Mouse (Mus musculus): ENCODE data around the gene Nxph4. TPM values are rescaled to one million over a fixed set of nuclear protein-coding genes. Genes with fewer than 3 reads are reported as not detected.

Nxph4 gene
- polyA plus RNA-seq, 1 experiment = 0.25 TPM

DNA sequence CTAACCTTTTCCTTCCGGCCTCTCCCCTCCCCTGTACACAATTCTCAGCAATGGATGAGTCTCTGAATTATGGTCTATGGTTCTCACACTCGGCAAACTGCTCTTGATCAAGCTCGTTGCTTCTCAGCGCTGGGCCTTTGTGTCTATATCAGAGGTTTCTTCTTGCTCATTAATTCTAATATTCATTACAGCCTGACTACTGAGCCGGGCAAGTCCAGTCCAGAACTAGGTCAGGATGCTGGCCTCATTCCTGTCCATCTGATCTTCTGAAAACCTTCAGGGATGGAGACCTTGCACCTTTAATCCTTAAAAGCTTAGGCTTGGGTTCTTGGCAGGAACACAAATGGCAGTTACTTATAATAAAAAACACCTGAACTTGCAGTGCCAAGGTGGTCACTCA lies 34.8 kb downstream of the Nxph4 start:
- no peak for DNase-seq (ENCODE audit: low read depth, low spot score)
- 85% methylated on average over 5 of the region's 5 CpGs for WGBS

DNA sequence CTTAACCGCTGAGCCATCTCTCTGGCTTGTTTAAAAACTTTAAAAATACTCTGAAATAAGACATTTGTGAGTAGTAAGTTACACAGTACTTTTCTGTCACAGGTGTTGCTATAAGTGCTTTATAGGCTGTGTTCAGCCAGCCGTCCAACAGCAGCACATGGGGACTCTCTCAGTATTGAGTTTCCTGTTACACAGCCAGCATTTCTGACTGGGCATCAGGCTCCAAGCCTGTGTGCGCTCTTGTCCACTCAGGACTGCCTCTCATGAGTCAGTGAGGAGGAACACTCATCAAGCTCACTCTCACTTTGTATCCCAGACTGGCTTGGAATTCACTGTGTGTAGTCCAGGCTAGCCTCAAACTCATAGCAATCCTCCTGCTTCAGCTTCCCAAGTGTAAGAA lies 38.2 kb downstream of the Nxph4 start:
- WGBS = 97% methylated on average over 3 of the region's 3 CpGs
- no peak for DNase-seq (ENCODE audit: low read depth, low spot score)

GRCm38 (mm10) chr10:127492118-127492517 lies 42.2 kb downstream of the Nxph4 start:
- WGBS = 81% methylated on average over 3 of the region's 3 CpGs

GRCm38 (mm10) chr10:127491128-127491512 lies 43.2 kb downstream of the Nxph4 start:
- WGBS = 82% methylated on average over 8 of the region's 8 CpGs
- no peak for DNase-seq (ENCODE audit: low read depth, low spot score)

More at GRCm38 (mm10) chr10:127492118-127492517, 42.2 kb downstream of the Nxph4 start:
- DNase-seq (ENCODE audit: low read depth, low spot score) = no peak

DNA sequence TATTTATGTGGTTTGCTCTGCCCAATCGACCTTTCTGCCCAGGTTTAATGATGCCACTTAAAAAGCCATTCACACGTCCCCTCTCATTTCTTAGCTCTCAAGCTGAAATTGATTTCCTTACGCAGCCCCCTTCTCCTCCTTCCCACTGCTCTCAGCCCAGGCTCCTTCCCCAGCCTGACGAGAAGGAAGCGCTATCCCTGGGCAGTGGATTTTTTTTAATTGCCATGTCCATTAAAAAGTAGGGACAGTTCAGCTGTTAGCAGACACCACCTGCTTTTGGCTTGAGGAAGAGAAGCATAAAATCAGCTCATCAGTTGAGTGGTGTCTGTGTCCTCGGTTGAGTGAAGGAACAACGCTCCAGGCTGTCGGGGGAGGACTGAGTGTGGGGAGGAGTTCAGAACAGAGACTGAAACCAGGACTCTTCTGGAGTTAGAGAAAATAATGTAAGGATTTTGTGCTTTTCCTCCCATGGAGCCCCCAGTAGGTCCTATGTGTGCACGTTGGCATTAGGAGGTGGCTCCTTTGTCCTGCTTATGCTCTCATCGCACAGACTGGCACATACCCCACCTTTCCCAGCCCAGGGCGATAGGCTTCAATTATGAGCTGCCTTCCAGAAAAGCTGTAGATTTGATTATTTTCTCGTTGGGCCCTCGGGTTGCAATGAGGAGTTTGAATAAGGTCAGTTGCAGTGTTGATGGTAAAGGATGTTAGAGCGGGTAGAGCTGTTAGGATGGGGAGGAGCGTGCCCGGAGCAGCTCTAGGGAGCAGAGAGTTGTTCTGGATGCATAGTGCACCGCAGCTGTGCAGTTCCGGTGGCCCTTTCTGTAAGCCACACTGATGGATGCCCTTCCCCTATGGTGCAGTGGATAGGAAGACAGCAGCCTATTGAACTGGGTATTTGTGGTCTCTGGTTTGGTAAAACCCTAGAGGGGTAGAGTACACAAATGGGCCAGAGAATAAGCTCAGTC lies 43.9 kb downstream of the Nxph4 start:
- no peak for DNase-seq (ENCODE audit: low read depth, low spot score)
- 88% methylated on average over 18 of the region's 18 CpGs for WGBS

DNA sequence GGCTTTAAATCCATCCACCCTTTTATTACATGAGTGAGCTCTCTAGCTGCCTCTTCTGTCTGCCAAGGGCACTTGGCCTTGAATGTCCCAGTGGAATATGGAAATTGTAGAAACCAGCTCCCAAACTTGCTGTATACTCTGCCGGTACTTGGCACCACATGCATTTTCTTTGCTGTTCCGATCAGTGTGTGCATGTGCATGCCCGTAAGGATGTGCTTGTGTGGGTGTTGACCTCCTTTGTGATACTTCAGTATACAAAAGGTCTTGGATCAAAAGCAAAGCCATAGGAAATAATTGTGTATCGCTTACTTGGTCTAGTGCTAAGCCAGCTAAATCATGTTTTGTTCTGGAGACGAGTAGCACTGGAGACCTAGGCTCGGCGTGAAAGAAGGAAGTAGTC lies 45.5 kb downstream of the Nxph4 start:
- no peak for DNase-seq (ENCODE audit: low read depth, low spot score)
- WGBS = 87% methylated on average over 7 of the region's 7 CpGs

GRCm38 (mm10) chr10:127485235-127485634 lies 49.1 kb downstream of the Nxph4 start:
- 92% methylated on average over 10 of the region's 10 CpGs for WGBS
- no peak for DNase-seq (ENCODE audit: low read depth, low spot score)

- WGBS = 74% methylated on average over 19 of the region's 19 CpGs
- no peak for DNase-seq (ENCODE audit: low read depth, low spot score)
Observed at GRCm38 (mm10) chr10:127480833-127481813, 53.2 kb downstream of the Nxph4 start.

DNA sequence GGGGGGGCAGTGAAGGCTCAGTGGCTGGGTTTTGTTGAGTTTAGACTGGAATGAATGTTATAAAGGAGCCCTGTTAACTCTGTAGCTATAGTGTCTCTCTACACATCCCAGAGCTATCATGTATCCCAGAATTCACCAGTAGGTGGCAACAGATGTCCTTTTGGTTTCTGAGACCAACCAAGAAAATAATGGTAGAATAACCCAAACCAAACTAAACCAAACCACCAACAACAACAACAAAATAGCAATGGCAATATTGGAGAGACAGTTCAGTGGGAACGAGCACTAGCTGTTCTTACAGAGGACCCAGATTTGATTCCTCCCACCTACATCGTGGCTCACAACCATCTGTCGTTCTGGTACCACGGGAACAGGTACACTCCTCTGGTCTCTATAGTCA lies 55.2 kb downstream of the Nxph4 start:
- no peak for DNase-seq (ENCODE audit: low read depth, low spot score)
- 94% methylated on average over 4 of the region's 4 CpGs for WGBS

GRCm38 (mm10) chr10:127477301-127477700 lies 57.1 kb downstream of the Nxph4 start:
- WGBS = 90% methylated on average over 7 of the region's 7 CpGs
- no peak for DNase-seq (ENCODE audit: low read depth, low spot score)

DNA sequence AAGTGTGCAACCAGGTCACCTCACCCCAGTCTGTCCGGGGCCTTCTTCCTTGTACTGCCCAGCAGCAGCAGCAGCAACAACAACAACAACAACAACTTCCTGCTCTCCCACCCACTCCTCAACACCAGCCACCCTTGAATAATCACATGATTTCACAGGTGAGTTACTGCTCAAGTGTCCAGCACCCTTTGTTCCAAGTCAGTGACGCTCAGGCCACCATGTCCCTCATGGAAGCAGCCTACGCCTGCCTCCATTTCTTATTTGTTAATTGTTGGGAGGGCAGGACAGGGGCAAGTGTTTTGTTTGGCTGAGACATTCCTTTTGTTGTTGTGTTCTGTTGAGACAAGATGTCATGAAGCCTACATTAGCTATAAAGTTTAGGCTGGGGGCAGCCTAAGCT lies 57.8 kb downstream of the Nxph4 start:
- DNase-seq (ENCODE audit: low read depth, low spot score) = no peak
- WGBS = 78% methylated on average over 3 of the region's 3 CpGs

Other genes starting within 250 kb of the Nxph4 start
- gene Mbd6, start 245.5 kb downstream of the Nxph4 start, polyA plus RNA-seq (2012; rRNA removed) = 27.9 and 36.8 TPM in 2 replicates
- gene Mars, start 222.8 kb downstream of the Nxph4 start, polyA plus RNA-seq (2012; rRNA removed) = 43.8 and 63.0 TPM in 2 replicates
- gene Arhgap9, start 212.6 kb downstream of the Nxph4 start, polyA plus RNA-seq (2012; rRNA removed) = 10.0 and 11.3 TPM in 2 replicates
- gene Gli1, start 192.6 kb downstream of the Nxph4 start, polyA plus RNA-seq (2012; rRNA removed) = 5.1 and 8.9 TPM in 2 replicates
- gene Inhbe, start 180.1 kb downstream of the Nxph4 start, polyA plus RNA-seq (2012; rRNA removed) = not detected in 2 replicates
- gene Inhbc, start 164.1 kb downstream of the Nxph4 start, polyA plus RNA-seq (2012; rRNA removed) = not detected in 2 replicates
- 47.2 and 49.4 TPM in 2 replicates for gene R3hdm2, start 154.2 kb downstream of the Nxph4 start, polyA plus RNA-seq (2012; rRNA removed)
- 0.66 and 1.6 TPM in 2 replicates for gene Stac3, start 32.9 kb downstream of the Nxph4 start, polyA plus RNA-seq (2012; rRNA removed)
- gene Ndufa4l2, start 19.6 kb downstream of the Nxph4 start, polyA plus RNA-seq (2012; rRNA removed) = 6.0 and 6.1 TPM in 2 replicates
- 59.0 and 62.5 TPM in 2 replicates for gene Shmt2, start 12.1 kb downstream of the Nxph4 start, polyA plus RNA-seq (2012; rRNA removed)
- 118 and 125 TPM in 2 replicates for gene Lrp1, start 86.6 kb upstream of the Nxph4 start, polyA plus RNA-seq (2012; rRNA removed)
- 67.5 and 122 TPM in 2 replicates for gene Stat6, start 108.4 kb upstream of the Nxph4 start, polyA plus RNA-seq (2012; rRNA removed)
- 4.1 and 4.8 TPM in 2 replicates for gene Nemp1, start 132.3 kb upstream of the Nxph4 start, polyA plus RNA-seq (2012; rRNA removed)
- 9.9 and 19.4 TPM in 2 replicates for gene Nab2, start 134.0 kb upstream of the Nxph4 start, polyA plus RNA-seq (2012; rRNA removed)
- gene Myo1a, start 170.6 kb upstream of the Nxph4 start, polyA plus RNA-seq (2012; rRNA removed) = 479 and 710 TPM in 2 replicates
- 0.19 and 0.36 TPM in 2 replicates for gene Tac2, start 189.9 kb upstream of the Nxph4 start, polyA plus RNA-seq (2012; rRNA removed)
- 6.1 and 9.4 TPM in 2 replicates for gene Zbtb39, start 205.0 kb upstream of the Nxph4 start, polyA plus RNA-seq (2012; rRNA removed)
- 1.2 and 1.3 TPM in 2 replicates for gene Gpr182, start 217.2 kb upstream of the Nxph4 start, polyA plus RNA-seq (2012; rRNA removed)
- gene Rdh1, start 225.2 kb upstream of the Nxph4 start, polyA plus RNA-seq (2012; rRNA removed) = 0.23 and 0.78 TPM in 2 replicates
- gene Rdh16f1, start 225.2 kb upstream of the Nxph4 start, polyA plus RNA-seq (2012; rRNA removed) = 1.1 TPM in 1 of 2 replicates, not detected in the other
- gene Rdh9, start 241.8 kb upstream of the Nxph4 start, polyA plus RNA-seq (2012; rRNA removed) = 31.1 and 52.7 TPM in 2 replicates

All from large intestine, adult 2 months (tissue).